Mouse (Mus musculus) frontal cortex, postnatal 36 days (tissue): ENCODE results near the gene Kdm4d.
"Not testable (repeated sequence)": the region's sequence is repeated elsewhere in the genome, so short reads cannot be mapped to it uniquely, and the experiment has no call there.

Experiments
- DNase-seq, 2 experiments: peaks; one replicate each; pipeline ENCODE4 v3.0.0; 2022; ENCODE audit warnings: low spot score in 2 of 2

Gene Kdm4d

GRCm38 (mm10) chr9:14451120-14451519 is 49.2 kb downstream of the Kdm4d start:
- not testable (repeated sequence) for DNase-seq

- DNase-seq, result not testable (repeated sequence)
Measured at GRCm38 (mm10) chr9:14447086-14447485, 53.2 kb downstream of the Kdm4d start.

GRCm38 (mm10) chr9:14440347-14440746 is 59.9 kb downstream of the Kdm4d start:
- DNase-seq, result no peak

GRCm38 (mm10) chr9:14433252-14433939 is 66.9 kb downstream of the Kdm4d start:
- DNase-seq, result no peak
